Mouse (Mus musculus) heart, embryonic 10.5 days (tissue): Measurements from ENCODE around the gene Lrrc73. TPM values are rescaled to one million over a fixed set of nuclear protein-coding genes. Genes with fewer than 3 reads are reported as not detected.

Experiments
- DNase-seq: peaks from one replicate; pipeline ENCODE4 v3.0.0-alpha.2; 2017; ENCODE audit warnings: low spot score
- H3K27ac ChIP-seq: fragments of 300-500 bp; sonication (generic); 2 replicates; pipeline ENCODE4 v1.5.1; 2016; ENCODE audit warnings: mild to moderate bottlenecking
- H3K27me3 ChIP-seq: fragments of 300-500 bp; sonication (generic); 2 replicates; pipeline ENCODE4 v1.6.1; 2016; ENCODE audit warnings: mild to moderate bottlenecking; ENCODE audit not compliant: poor library complexity, insufficient read depth, severe bottlenecking
- H3K36me3 ChIP-seq: fragments of 300-500 bp; sonication (generic); 2 replicates; pipeline ENCODE4 v1.6.1; 2016; ENCODE audit warnings: mild to moderate bottlenecking, moderate library complexity
- H3K4me1 ChIP-seq: fragments of 300-500 bp; sonication (generic); 2 replicates; pipeline ENCODE4 v1.6.1; 2016; ENCODE audit warnings: mild to moderate bottlenecking
- H3K4me3 ChIP-seq: fragments of 300-500 bp; sonication (generic); 2 replicates; pipeline ENCODE4 v1.5.1; 2016; ENCODE audit warnings: mild to moderate bottlenecking, moderate library complexity
- H3K9me3 ChIP-seq: fragments of 300-500 bp; sonication (generic); 2 replicates; pipeline ENCODE4 v1.6.1; 2016; ENCODE audit warnings: mild to moderate bottlenecking, moderate library complexity
- WGBS: fragments of 180-500 bp; shearing (Covaris S2); methylation state at CpG from one replicate; pipeline ENCODE4 v1.1.7; 2016; 5-methylcytosine and 5-hydroxymethylcytosine counted together
- polyA plus RNA-seq: library from polyadenylated mRNA; unstranded; fragments of >200 nt; fragmentation: Nextera tagmentation; extraction: Ambion mirVana; gene quantifications from 2 replicates; pipeline ENCODE4 v1.2.1, GENCODE M21; 2016

Gene Lrrc73
- polyA plus RNA-seq, 1 experiment from 2014 or later, result 0.38 TPM

DNA sequence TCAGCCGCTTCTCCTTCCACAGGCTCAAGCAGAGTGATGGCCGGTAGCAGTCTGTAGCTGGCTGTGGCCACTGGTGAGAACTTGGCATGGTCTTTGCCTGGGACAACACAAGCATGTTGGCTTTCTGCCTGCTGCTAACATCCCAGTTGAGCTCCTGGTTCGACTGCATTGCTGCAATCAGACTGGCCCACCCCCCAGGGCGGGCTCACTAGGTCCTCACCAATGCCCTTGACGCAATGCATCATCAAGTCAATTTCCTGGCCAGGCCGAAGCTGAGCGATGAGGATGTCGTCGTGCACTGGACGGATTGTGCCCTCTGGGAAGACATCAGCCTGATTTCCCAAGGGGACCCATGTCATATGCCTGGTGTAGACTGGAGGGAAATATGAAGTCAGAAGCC is 8.8 kb upstream of the Lrrc73 start:
- H3K27me3 ChIP-seq, result peaks cover 31% of the 10 kb centered on the region; the same call in 1 of the 2 replicates
- peaks cover 75% of the 10 kb centered on the region for H3K36me3 ChIP-seq
- no peaks in the 10 kb centered on the region for H3K9me3 ChIP-seq
- 87% methylated on average over 10 of the region's 10 CpGs for whole genome bisulfite sequencing
- no peak overlapping the region for H3K4me3 ChIP-seq
- H3K4me1 ChIP-seq, result peaks cover 36% of the 10 kb centered on the region
- no peak for DNase-seq
- no peak overlapping the region for H3K27ac ChIP-seq

DNA sequence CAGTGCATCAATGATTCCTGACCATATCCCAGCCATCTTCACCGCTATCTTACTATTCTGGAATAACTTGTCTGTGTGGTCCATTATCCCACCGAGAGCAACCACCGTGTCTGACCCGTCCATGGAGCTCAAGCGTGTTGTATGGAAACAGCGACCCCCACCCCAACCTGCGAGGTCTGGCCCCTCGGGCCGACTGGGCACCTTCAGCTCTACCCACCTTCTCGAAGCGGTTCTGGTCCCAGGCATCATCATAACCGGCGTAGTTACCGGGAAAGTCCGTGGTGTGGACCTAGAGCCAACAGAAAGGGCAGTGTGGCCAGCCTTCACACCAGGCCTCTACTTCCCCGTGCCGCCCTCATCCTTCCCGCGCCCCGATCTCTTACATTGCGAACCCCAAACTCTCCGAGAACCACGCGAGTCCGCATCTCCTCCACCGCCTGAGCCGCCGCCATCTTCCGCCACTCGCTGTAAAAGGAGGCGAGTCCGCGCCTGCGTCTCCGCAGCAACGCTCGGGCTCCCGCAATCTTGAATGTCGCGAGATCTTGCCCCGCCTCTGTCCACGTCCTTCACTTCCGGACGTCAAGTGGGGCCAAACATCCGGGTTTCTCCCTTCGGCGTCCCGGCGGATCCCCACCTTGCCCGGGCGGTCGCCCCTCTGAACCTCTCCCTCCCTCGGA is 5.7 kb upstream of the Lrrc73 start, which contains the start of the genes Polr1c and Yipf3:
TSS of gene Polr1c (minus strand) at position 543 of the 677 bp plus-strand sequence.
TSS of gene Yipf3 (plus strand) at position 569 of the 677 bp plus-strand sequence.
- under 1% methylated on average over 53 of the region's 53 CpGs for WGBS
- DNase-seq, result peak; percentile 97
- H3K27me3 ChIP-seq, result peaks cover 10% of the 10 kb centered on the region; the same call in 1 of the 2 replicates
- H3K4me1 ChIP-seq, result peaks cover 19% of the 10 kb centered on the region
- H3K4me3 ChIP-seq, result peak within 1 kb of the TSS; percentile 88
- peaks cover 75% of the 10 kb centered on the region for H3K36me3 ChIP-seq
- no peaks in the 10 kb centered on the region for H3K9me3 ChIP-seq
- peak within 1 kb of the TSS; percentile 90 for H3K27ac ChIP-seq

DNA sequence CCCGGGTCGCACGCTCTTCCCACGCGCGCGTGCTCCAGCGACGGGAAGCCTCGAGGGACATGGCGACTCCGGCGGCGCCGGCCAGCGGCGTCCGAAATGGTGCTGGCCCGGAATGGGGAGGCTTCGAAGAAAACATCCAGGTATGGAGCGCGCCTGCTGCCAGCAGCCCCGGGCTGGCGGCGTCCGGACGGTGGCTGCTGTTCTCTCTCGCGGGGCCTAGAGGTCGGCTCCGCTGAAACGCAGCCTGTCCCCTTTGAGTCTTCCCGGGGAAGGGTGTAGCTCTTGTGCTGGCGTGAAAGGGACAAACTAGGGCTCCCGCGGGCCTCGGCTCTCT is 5.2 kb upstream of the Lrrc73 start:
- Histone ChIP-seq H3K4me3 (peak overlapping the region; percentile 88), H3K27ac (peak overlapping the region; percentile 90), H3K36me3 (peaks cover 69% of the 10 kb centered on the region), H3K27me3 (peaks cover 5% of the 10 kb centered on the region; the same call in 1 of the 2 replicates), H3K4me1 (peaks cover 20% of the 10 kb centered on the region), H3K9me3 (no peaks in the 10 kb centered on the region)
- under 1% methylated on average over 37 of the region's 37 CpGs for WGBS
- DNase-seq, result no peak

DNA sequence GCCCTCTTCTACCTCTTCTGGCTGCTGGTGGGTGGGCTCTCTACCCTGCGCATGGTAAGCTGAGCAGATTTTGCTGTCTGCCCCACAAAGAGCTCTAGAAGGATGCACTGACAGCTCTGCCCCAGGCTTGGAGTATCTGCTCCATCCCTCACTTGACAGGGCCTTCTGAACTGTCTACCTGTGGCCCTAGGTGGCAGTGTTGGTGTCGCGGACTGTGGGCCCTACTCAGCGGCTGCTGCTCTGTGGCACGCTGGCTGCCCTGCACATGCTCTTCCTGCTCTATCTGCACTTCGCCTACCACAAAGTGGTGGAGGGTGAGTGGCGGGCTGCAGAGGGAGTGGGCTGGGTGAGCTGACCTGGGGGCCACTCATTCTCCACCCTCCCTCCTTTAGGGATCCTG is 2.2 kb upstream of the Lrrc73 start:
- H3K27me3 ChIP-seq, result peaks cover 24% of the 10 kb centered on the region
- peaks cover 41% of the 10 kb centered on the region for H3K36me3 ChIP-seq
- no peak overlapping the region for H3K27ac ChIP-seq
- DNase-seq, result no peak
- H3K4me3 ChIP-seq, result no peak overlapping the region
- peaks cover 36% of the 10 kb centered on the region for H3K4me1 ChIP-seq
- 74% methylated on average over 7 of the region's 7 CpGs for WGBS
- no peaks in the 10 kb centered on the region for H3K9me3 ChIP-seq

DNA sequence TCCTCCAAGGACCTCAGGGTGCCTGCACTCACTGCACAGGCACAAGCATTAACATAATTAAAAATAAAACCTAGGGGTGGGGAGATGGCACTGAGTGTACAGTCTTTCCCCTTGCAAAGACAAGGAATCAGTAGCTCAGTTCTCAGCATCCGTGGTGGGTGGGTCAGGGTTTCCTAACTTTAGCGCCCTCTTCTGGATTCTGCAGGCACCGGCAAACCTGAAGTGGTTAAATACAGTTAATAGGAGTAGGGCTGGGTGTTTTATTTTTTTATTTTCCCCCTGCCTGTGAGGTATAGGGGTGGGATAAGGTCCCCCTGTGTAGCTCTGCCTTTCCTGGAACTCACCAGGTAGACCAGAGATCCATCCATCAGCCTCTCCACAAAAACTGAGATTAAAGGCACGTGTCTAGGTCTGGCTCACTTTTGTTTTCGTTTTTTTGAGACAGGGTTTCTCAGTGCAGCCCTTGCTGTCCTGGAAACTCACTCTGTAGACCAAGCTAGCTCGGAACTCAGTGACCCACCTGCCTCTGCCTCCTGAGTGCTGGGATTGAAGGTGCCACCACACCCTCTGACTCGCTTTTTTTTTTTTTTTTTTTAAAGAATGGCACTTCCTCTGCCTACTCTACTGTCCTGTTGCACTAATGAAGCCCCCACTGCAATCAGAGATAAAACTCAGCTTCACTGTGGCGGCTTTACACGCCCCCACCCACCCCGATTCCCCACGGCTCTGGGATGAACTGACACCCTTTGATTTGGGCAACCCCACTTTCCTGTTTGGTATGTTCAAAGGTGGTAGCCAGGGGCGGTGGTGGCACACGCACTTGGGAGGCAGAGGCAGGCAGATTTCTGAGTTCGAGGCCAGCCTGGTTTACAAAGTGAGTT is 520 bp upstream of the Lrrc73 start:
- WGBS, result 50% methylated on average over 14 of the region's 14 CpGs
- no peak for DNase-seq
- peaks cover 55% of the 10 kb centered on the region for H3K36me3 ChIP-seq
- H3K27me3 ChIP-seq, result peaks cover 34% of the 10 kb centered on the region
- H3K27ac ChIP-seq, result no peak overlapping the region
- peaks cover 31% of the 10 kb centered on the region for H3K4me1 ChIP-seq
- H3K4me3 ChIP-seq, result peak overlapping the region; percentile 72
- no peaks in the 10 kb centered on the region for H3K9me3 ChIP-seq

DNA sequence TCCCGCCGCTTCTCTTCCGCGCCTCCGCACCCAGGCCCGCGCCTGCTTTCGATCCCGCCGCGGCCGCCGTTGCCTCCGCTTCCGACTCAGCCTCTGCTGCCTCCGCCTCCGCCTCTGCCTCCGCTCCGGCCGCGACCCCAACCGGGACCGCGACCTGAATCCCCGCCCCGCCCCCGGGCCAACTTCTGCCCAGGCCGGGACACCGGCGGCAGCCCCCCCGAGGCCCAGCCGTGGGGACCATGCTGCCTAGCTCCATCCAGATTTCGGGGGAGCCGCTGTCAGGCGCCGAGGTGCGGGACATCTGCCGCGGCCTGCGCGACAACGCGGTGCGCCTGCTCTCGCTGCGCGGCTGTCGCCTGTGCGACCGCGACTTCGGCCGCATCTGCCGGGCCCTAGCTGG is 775 bp downstream of the Lrrc73 start:
- Histone ChIP-seq H3K9me3 (no peaks in the 10 kb centered on the region), H3K27me3 (peaks cover 34% of the 10 kb centered on the region), H3K27ac (peak overlapping the region; percentile 31), H3K4me1 (peaks cover 35% of the 10 kb centered on the region), H3K36me3 (peaks cover 66% of the 10 kb centered on the region), H3K4me3 (peak overlapping the region; percentile 72)
- no peak for DNase-seq
- under 1% methylated on average over 52 of the region's 54 CpGs for WGBS

DNA sequence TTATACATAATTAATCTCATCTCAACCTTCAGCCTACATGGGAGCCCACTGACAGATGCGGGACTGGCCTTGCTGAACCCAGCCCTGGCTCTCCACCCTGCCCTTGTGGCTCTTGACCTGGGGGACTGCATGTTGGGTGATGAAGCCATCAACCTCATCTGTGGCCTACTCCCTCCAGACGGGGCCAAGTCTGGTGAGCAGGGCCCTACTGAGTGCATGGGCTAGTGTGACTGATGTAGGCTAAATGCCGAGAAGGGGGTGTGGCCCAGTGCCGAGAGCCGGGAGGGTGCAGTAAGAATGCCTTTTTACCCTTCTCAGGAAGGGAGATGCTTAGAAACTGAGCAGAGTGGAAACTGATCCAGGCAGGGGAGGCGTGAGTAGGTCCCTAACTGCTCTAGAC is 1.8 kb downstream of the Lrrc73 start:
- H3K27me3 ChIP-seq, result peaks cover 34% of the 10 kb centered on the region
- 23% methylated on average over 6 of the region's 6 CpGs for WGBS
- H3K36me3 ChIP-seq, result peaks cover 66% of the 10 kb centered on the region
- no peak for DNase-seq
- no peaks in the 10 kb centered on the region for H3K9me3 ChIP-seq
- H3K4me1 ChIP-seq, result peaks cover 41% of the 10 kb centered on the region
- H3K4me3 ChIP-seq, result no peak overlapping the region
- no peak overlapping the region for H3K27ac ChIP-seq

DNA sequence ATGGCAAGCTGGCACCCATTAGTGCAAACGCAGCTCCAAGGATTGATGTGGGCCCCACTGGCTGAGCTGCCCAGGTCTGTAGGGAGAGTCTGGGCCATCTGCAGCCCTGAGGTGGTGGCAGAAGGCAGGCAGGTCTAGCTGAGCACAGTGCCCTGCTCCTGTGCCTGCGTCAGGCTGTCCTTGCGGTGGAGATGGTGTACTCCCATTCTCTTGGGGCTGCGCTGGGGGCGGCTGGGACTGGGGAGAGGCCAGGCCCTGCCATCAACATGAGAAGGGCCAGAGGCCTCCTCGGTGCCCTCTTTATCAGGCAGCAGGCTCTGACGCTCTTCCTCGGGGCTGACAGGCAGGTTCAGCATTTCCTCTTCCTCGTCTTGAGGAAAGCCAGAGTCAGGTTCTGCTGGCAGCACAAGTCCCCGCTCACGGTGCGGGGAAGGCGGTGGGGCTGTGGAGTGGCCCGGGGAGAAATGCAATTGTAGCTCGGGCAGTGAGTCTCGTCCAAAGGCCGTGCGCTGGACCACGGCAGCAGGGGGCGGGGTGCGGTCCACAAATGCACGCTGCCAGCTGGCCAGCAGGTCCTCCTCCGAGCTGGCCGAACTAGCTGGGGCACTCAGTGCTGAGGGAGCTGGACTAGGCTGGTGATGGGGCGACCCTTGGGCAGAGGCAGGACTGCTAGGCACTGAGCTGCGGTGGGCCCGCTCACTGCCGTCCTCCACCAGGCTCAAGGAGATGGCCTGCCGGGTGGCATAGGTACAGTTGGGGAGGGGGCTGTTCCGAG is 5.1 kb downstream of the Lrrc73 start:
- Histone ChIP-seq H3K4me1 (peaks cover 47% of the 10 kb centered on the region), H3K4me3 (no peak overlapping the region), H3K36me3 (peaks cover 75% of the 10 kb centered on the region), H3K27ac (peak overlapping the region; percentile 48; the same call in 1 of the 2 replicates), H3K9me3 (no peaks in the 10 kb centered on the region), H3K27me3 (peaks cover 34% of the 10 kb centered on the region)
- 73% methylated on average over 30 of the region's 30 CpGs for WGBS
- no peak for DNase-seq

DNA sequence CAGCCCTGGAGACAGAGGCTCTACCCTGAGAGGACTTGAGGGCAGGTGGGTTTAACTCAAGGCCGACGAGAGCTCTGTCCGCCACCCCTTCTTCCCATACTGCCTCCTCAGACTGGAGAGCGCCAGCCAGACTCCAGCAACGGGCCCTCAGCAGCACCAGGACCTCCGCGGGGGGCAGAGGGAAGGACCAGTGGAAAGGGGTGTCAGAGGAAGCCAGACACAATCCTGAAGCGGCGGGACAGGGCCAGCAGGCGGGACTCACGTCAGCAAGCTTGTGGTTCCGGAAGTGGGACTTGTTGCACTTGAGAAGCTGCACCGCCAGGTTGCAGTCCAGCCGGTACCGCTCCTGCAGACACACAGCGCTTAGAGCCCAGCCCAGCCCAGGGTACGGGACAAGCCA is 6.3 kb downstream of the Lrrc73 start:
- H3K36me3 ChIP-seq, result peaks cover 87% of the 10 kb centered on the region
- peaks cover 26% of the 10 kb centered on the region for H3K27me3 ChIP-seq

DNA sequence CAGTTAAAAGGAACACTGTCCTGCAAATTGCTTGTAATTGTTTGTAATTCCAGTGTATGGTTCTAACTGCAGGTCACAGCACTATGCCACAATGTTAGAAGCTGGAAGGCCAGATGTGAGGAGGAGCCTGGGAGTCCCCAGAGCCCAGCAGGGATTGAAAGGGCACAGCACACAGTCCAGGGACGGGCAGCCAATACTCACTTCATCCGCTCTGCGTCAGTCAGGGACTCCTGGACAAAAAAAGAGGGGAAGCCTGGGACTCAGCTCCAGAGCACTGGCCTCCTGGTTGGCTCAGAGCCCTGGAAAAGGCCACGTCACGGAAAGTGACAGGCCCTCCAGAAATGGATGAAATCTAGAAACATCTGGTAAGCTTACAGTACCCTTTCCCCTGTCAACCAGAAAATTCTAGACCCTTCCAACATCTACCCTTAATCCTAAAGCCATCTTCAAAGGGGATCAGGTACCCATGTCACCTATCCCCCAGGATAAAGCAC is 8.9 kb downstream of the Lrrc73 start:
- peaks cover 96% of the 10 kb centered on the region for H3K36me3 ChIP-seq
- H3K27me3 ChIP-seq, result 0 out of 2 replicates have a peak, but pooled peaks cover under 1% of the 10 kb centered on the region
- no peak for DNase-seq
- H3K4me1 ChIP-seq, result peaks cover 49% of the 10 kb centered on the region
- H3K9me3 ChIP-seq, result no peaks in the 10 kb centered on the region
- no peak overlapping the region for H3K4me3 ChIP-seq
- WGBS, result 87% methylated on average over 5 of the region's 5 CpGs
- no peak overlapping the region for H3K27ac ChIP-seq

More for the DNA sequence above, 6.3 kb downstream of the Lrrc73 start:
- 85% methylated on average over 17 of the region's 17 CpGs for WGBS
- H3K4me3 ChIP-seq, result no peak overlapping the region
- no peak overlapping the region for H3K27ac ChIP-seq
- DNase-seq, result no peak
- H3K4me1 ChIP-seq, result peaks cover 35% of the 10 kb centered on the region
- H3K9me3 ChIP-seq, result no peaks in the 10 kb centered on the region

DNA sequence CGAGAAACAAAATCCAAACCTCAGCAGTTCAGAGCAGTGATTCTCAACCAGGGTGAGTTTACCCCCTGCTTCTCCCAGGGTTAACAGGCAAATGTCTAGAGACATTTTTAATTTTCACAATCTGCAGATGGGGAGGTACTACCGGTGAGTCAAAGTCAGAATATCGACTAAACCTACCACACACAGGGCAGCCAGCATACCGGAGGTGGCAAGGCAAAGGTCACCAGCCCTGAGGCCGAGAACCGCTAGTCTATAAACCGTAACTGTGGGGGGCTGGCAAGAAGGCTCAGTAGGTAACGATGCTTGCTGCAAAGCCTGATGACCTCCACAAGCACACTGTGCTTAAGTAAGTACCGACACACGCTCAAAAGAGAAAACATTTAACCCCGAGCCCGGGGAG is 12.2 kb downstream of the Lrrc73 start:
- WGBS, result 87% methylated on average over 12 of the region's 12 CpGs

DNA sequence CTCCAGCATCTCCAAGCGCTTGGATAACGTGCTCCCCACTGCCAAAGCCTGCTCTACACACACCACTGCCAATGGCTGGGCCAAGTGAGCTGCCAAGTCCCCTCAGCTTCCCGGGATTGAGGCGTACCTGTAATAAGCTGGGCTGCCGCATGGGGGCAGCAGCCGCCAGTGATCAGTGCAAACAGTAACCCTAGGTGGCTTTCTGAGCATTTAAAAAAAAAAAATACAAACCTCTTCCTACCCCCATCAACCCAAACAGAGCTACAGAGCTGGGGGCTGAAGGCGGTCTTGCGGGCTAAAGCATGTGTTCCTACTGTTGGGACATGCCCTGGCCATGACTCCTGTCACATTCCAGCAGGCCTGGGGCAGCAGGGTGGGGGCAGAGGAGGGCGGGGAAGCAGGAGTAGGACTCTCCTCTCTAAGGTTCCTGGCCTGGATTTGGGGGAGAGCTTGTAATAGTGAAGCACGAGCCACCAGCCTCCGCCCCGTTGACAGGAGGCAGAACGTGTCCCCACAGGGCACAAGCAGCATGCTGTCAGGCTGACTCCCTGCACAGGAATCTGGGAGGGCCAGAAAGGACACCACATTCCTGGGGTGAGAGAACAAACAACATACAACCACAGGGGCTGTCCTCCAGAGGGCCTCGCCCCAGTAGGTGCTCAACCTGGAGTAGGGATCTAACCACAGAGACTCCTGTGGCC is 12.7 kb downstream of the Lrrc73 start:
- Histone ChIP-seq H3K4me3 (no peak overlapping the region), H3K9me3 (no peaks in the 10 kb centered on the region), H3K36me3 (peaks cover 92% of the 10 kb centered on the region), H3K27ac (no peak overlapping the region), H3K4me1 (peaks cover 40% of the 10 kb centered on the region), H3K27me3 (no peaks in the 10 kb centered on the region)
- no peak for DNase-seq
- WGBS, result 22% methylated on average over 14 of the region's 14 CpGs

More for the DNA sequence above, 12.2 kb downstream of the Lrrc73 start:
- Histone ChIP-seq H3K27me3 (no peaks in the 10 kb centered on the region), H3K36me3 (peaks cover 92% of the 10 kb centered on the region), H3K27ac (no peak overlapping the region), H3K4me1 (peaks cover 46% of the 10 kb centered on the region), H3K9me3 (no peaks in the 10 kb centered on the region), H3K4me3 (no peak overlapping the region)
- DNase-seq, result no peak
